In the genomic region with DNA sequence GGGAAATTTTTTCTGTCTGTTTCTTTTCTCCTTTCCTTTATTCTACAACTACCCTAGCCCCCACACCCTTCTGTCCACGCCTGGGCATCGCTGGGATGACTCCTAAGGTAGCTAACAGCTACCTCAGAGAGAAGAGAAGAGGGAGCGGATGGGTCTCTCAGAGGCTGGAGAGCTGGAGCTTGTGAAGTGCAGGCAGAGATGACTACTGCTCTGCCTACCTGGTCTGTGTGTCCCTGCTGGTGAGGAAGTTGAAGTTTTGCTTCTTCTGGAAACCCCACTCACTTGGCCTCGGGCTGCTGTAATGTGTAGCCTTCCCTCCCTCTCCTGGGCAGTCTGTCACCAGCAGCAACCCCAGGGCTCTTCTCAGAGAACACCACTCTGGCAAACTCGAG, we compare ENCODE assay signal across 8 mouse cellular contexts. TPM values are rescaled to one million over a fixed set of nuclear protein-coding genes. Genes with fewer than 3 reads are reported as not detected.
A peak's percentile ranks its signal among the peaks of the same experiment; 100 is the strongest.
DNase-seq lines count a peak whose midpoint lies in the region; ATAC-seq lines count a peak whose summit lies in the region.

No protein-coding gene starts in this region.

- H3K36me3 ChIP-seq in kidney, embryonic 16.5 days (ENCODE audit: insufficient read depth, low read length) = no peaks in the 10 kb centered on the region
- no peaks in the 10 kb centered on the region for H3K36me3 ChIP-seq in hindbrain, embryonic 12.5 days
- H3K36me3 ChIP-seq in stomach, embryonic 16.5 days (ENCODE audit: control insufficient read depth, insufficient read depth, low read length) = no peaks in the 10 kb centered on the region

- H3K27me3 ChIP-seq in kidney, embryonic 16.5 days (ENCODE audit: insufficient read depth, low read length) = no peaks in the 10 kb centered on the region
- no peaks in the 10 kb centered on the region for H3K27me3 ChIP-seq in hindbrain, embryonic 12.5 days
- no peaks in the 10 kb centered on the region for H3K27me3 ChIP-seq in stomach, embryonic 16.5 days (ENCODE audit: control insufficient read depth, insufficient read depth, low read length)

- 41% methylated on average over 5 of the region's 5 CpGs for WGBS in kidney, embryonic 16.5 days
- WGBS in hindbrain, embryonic 12.5 days = 49% methylated on average over 5 of the region's 5 CpGs
- 32% methylated on average over 5 of the region's 5 CpGs for WGBS in stomach, embryonic 16.5 days

- peak overlapping the region; percentile 34; the same call in 1 of the 2 replicates for H3K4me2 ChIP-seq in kidney, embryonic 16.5 days (replicated peaks; ENCODE audit: low read depth, low read length)
- H3K4me2 ChIP-seq in hindbrain, embryonic 12.5 days (replicated peaks) = no peak overlapping the region
- peak overlapping the region; percentile 55 for H3K4me2 ChIP-seq in stomach, embryonic 16.5 days (ENCODE audit: low read depth, low read length)

- H3K27ac ChIP-seq in kidney, embryonic 16.5 days (ENCODE audit: low read length) = peak overlapping the region; percentile 83
- peak overlapping the region; percentile 93 for H3K27ac ChIP-seq in brown adipose tissue, adult 24 weeks (replicated peaks; ENCODE audit: low read depth, low read length)
- peak overlapping the region; percentile 69 for H3K27ac ChIP-seq in hindbrain, embryonic 12.5 days
- peak overlapping the region; percentile 98 for H3K27ac ChIP-seq in stomach, embryonic 16.5 days (ENCODE audit: low read length)

- H3K9ac ChIP-seq in kidney, embryonic 16.5 days (replicated peaks; ENCODE audit: low read length) = peak overlapping the region; percentile 46
- no peak overlapping the region for H3K9ac ChIP-seq in hindbrain, embryonic 12.5 days
- H3K9ac ChIP-seq in stomach, embryonic 16.5 days (ENCODE audit: low read length) = peak overlapping the region; percentile 70

- H3K9me3 ChIP-seq in kidney, embryonic 16.5 days (ENCODE audit: low read length) = peaks cover 9% of the 10 kb centered on the region
- no peaks in the 10 kb centered on the region for H3K9me3 ChIP-seq in hindbrain, embryonic 12.5 days (replicated peaks)
- no peaks in the 10 kb centered on the region for H3K9me3 ChIP-seq in stomach, embryonic 16.5 days (replicated peaks; ENCODE audit: control insufficient read depth, low read length)

- ATAC-seq in kidney, embryonic 16.5 days (ENCODE audit: low FRiP score, low TSS enrichment) = peak; percentile 49; the same call in 1 of the 2 replicates
- ATAC-seq in hindbrain, embryonic 12.5 days (ENCODE audit: low FRiP score) = no peak
- peak; percentile 79 for ATAC-seq in stomach, embryonic 16.5 days (ENCODE audit: insufficient read depth, low FRiP score)

- H3K4me1 ChIP-seq in kidney, embryonic 16.5 days (ENCODE audit: insufficient read depth, low read length) = peaks cover 11% of the 10 kb centered on the region
- 0 out of 2 replicates have a peak, but pooled peaks cover 4% of the 10 kb centered on the region for H3K4me1 ChIP-seq in brown adipose tissue, adult 24 weeks (ENCODE audit: control insufficient read depth, insufficient read depth, insufficient read length, low read length)
- peaks cover 4% of the 10 kb centered on the region; the same call in 1 of the 2 replicates for H3K4me1 ChIP-seq in hindbrain, embryonic 12.5 days
- H3K4me1 ChIP-seq in stomach, embryonic 16.5 days (ENCODE audit: control insufficient read depth, insufficient read depth, low read length) = peaks cover 18% of the 10 kb centered on the region

- H3K4me3 ChIP-seq in kidney, embryonic 16.5 days (ENCODE audit: low read length) = no peak overlapping the region
- peak overlapping the region; percentile 47 for H3K4me3 ChIP-seq in brown adipose tissue, adult 24 weeks (ENCODE audit: insufficient read depth, low read depth, low read length)
- no peak overlapping the region for H3K4me3 ChIP-seq in hindbrain, embryonic 12.5 days
- peak overlapping the region; percentile 26 for H3K4me3 ChIP-seq in stomach, embryonic 16.5 days (replicated peaks; ENCODE audit: low read length)

- DNase-seq in kidney, adult 8-10 months = no peak
- DNase-seq in lung, adult 18-20 months = peak; percentile 49 to 58
- DNase-seq in left cerebral cortex, adult 18-20 months (ENCODE audit: low spot score in 2 of 2) = no peak
- DNase-seq in embryo, embryonic 10.5 days (ENCODE audit: low spot score) = no peak

RNA-seq across cellular contexts. Expression of gene Fth1, which starts 25.6 kb away (rescaled TPM):
- 1,651 and 1,666 TPM in 2 replicates for polyA plus RNA-seq in kidney, embryonic 16.5 days (2015; fragmentation: Nextera tagmentation; extraction: Ambion mirVana)
- polyA plus RNA-seq in brown adipose tissue, adult 24 weeks (2012; ENCODE audit: insufficient read depth, insufficient read length, missing spikeins) = 4,010 and 5,287 TPM in 2 replicates
- polyA plus RNA-seq in hindbrain, embryonic 12.5 days (2016; fragmentation: Nextera tagmentation; extraction: Ambion mirVana) = 1,445 and 1,581 TPM in 2 replicates
- polyA plus RNA-seq in stomach, embryonic 16.5 days (2015; fragmentation: Nextera tagmentation; extraction: Ambion mirVana) = 1,902 and 2,108 TPM in 2 replicates
- total RNA-seq in left cerebral cortex, adult 18-20 months (2021) = 1,000 to 10,000 TPM; 2,362 to 2,428 TPM

RNA-seq across cellular contexts. Expression of gene Best1, which starts 46.6 kb away (rescaled TPM):
- polyA plus RNA-seq in kidney, embryonic 16.5 days (2015; fragmentation: Nextera tagmentation; extraction: Ambion mirVana) = 1.4 and 1.9 TPM in 2 replicates
- polyA plus RNA-seq in brown adipose tissue, adult 24 weeks (2012; ENCODE audit: insufficient read depth, insufficient read length, missing spikeins) = not detected in 2 replicates
- 0.94 and 1.1 TPM in 2 replicates for polyA plus RNA-seq in hindbrain, embryonic 12.5 days (2016; fragmentation: Nextera tagmentation; extraction: Ambion mirVana)
- polyA plus RNA-seq in stomach, embryonic 16.5 days (2015; fragmentation: Nextera tagmentation; extraction: Ambion mirVana) = 0.61 and 0.64 TPM in 2 replicates
- total RNA-seq in left cerebral cortex, adult 18-20 months (2021) = 1 to 10 TPM; 1.0 to 1.1 TPM

RNA-seq across cellular contexts. Expression of gene Rab3il1, which starts 46.7 kb away (rescaled TPM):
- polyA plus RNA-seq in kidney, embryonic 16.5 days (2015; fragmentation: Nextera tagmentation; extraction: Ambion mirVana) = 32.0 and 34.6 TPM in 2 replicates
- 4.8 and 7.5 TPM in 2 replicates for polyA plus RNA-seq in brown adipose tissue, adult 24 weeks (2012; ENCODE audit: insufficient read depth, insufficient read length, missing spikeins)
- polyA plus RNA-seq in hindbrain, embryonic 12.5 days (2016; fragmentation: Nextera tagmentation; extraction: Ambion mirVana) = 35.4 and 40.0 TPM in 2 replicates
- polyA plus RNA-seq in stomach, embryonic 16.5 days (2015; fragmentation: Nextera tagmentation; extraction: Ambion mirVana) = 33.7 and 38.1 TPM in 2 replicates
- 10 to 100 TPM in 1 of 2 experiments, 1 to 10 TPM in 1; 9.6 to 10.2 TPM for total RNA-seq in left cerebral cortex, adult 18-20 months (2021)

RNA-seq across cellular contexts. Expression of gene Incenp, which starts 55.5 kb away (rescaled TPM):
- polyA plus RNA-seq in kidney, embryonic 16.5 days (2015; fragmentation: Nextera tagmentation; extraction: Ambion mirVana) = 99.9 and 106 TPM in 2 replicates
- polyA plus RNA-seq in brown adipose tissue, adult 24 weeks (2012; ENCODE audit: insufficient read depth, insufficient read length, missing spikeins) = 2.5 and 7.4 TPM in 2 replicates
- 83.0 and 95.1 TPM in 2 replicates for polyA plus RNA-seq in hindbrain, embryonic 12.5 days (2016; fragmentation: Nextera tagmentation; extraction: Ambion mirVana)
- 61.4 and 73.6 TPM in 2 replicates for polyA plus RNA-seq in stomach, embryonic 16.5 days (2015; fragmentation: Nextera tagmentation; extraction: Ambion mirVana)
- 10 to 100 TPM; 31.2 to 37.3 TPM for total RNA-seq in left cerebral cortex, adult 18-20 months (2021)

Comparison
In these comparisons a context has a peak if more than half of its experiments do, and no peak if none do; other contexts are left out.
1. H3K4me3 ChIP-seq: peak in brown adipose tissue, adult 24 weeks (single experiment) and stomach, embryonic 16.5 days (single experiment); none in kidney, embryonic 16.5 days (single experiment) and hindbrain, embryonic 12.5 days (single experiment).
2. DNase-seq: peak in lung, adult 18-20 months (2 of 2); none in kidney, adult 8-10 months (0 of 2), left cerebral cortex, adult 18-20 months (0 of 2) and embryo, embryonic 10.5 days (single experiment).
3. Peak in every context shown above with its lines, with median percentiles within 50 percentile points of each other: H3K27ac ChIP-seq.